Mouse (Mus musculus): ENCODE measurements around the gene Xylt1. TPM values are rescaled to one million over a fixed set of nuclear protein-coding genes. Genes with fewer than 3 reads are reported as not detected.

Gene Xylt1
- polyA plus RNA-seq, 1 experiment = 10.5 TPM

GRCm38 (mm10) chr7:117610439-117610838, 229.7 kb downstream of the Xylt1 start:
- TF ChIP-seq POLR2A (IDR thresholded peaks at IDR 0.05; ENCODE audit: borderline replicate concordance, low read depth, low read length) = no peak
- no peak for TF ChIP-seq CTCF (IDR thresholded peaks at IDR 0.05; ENCODE audit: low read depth, low read length)
- Histone ChIP-seq H3K4me1 (ENCODE audit: control insufficient read depth, insufficient read depth, low read length) (no peaks in the 10 kb centered on the region), H3K27ac (ENCODE audit: insufficient read depth, low read depth, low read length) (no peak overlapping the region)

DNA sequence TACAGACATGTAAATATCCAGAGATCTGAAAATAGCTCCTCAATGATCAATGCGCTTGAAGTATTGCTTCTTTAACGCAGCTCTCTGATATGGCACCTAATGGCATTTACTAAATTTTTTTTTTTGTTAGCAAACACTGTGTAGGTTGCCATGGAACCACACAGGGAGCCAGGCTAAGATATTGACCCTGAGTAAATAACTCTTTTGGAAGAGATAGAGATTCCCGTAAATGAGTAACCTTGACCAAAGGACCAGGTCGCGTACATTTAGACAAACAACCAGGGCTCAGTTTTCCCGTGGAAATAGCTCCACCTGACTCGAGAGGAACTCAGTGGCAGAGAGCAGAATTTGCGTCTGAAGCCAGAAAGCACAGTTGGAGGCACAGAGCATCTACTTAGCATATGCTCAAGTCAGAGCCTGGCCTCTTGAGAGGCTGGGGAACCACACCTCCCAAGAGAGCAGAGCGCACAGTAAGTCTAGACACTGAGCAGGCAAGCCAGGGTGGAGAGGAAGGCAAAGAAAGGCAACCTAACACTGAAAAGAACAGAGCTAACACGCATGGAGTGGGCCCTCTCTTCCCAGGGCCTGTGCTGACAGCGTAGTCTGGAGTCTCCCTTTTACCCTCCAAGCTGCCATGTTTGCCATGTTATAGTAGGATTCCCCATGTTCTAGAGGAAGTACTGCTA, 232.2 kb downstream of the Xylt1 start:
- no peak overlapping the region for H3K27ac ChIP-seq (ENCODE audit: insufficient read depth, low read depth, low read length)

More at GRCm38 (mm10) chr7:117610439-117610838, 229.7 kb downstream of the Xylt1 start:
- H3K4me3 ChIP-seq (ENCODE audit: insufficient read depth, low read length) = no peak overlapping the region

DNA sequence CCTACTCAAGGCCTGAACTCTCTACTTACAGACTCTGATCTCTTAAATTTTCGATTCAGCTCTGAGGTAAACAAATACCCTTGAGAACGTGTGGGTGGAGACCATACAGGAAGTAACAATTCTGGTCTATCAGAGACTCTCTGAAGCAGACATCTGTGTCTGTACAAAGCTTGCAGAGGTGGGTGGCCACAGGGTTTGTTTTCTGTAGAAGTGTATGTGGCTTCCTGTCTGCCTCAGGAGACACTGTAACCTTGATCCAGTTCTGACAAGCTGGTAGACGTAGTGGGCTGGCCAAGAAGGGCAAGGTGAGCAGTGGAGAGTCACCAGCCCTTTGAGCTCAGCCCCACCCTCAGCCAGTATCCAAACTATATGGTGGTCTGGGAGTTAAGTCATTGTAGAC, 233.0 kb downstream of the Xylt1 start:
- TF ChIP-seq CTCF (IDR thresholded peaks at IDR 0.05; ENCODE audit: low read depth, low read length) = no peak
- no peak for TF ChIP-seq POLR2A (IDR thresholded peaks at IDR 0.05; ENCODE audit: borderline replicate concordance, low read depth, low read length)
- Histone ChIP-seq H3K4me3 (ENCODE audit: insufficient read depth, low read length) (no peak overlapping the region), H3K27ac (ENCODE audit: insufficient read depth, low read depth, low read length) (no peak overlapping the region), H3K4me1 (ENCODE audit: control insufficient read depth, insufficient read depth, low read length) (no peaks in the 10 kb centered on the region)

More for the DNA sequence above, 232.2 kb downstream of the Xylt1 start:
- Histone ChIP-seq H3K4me3 (ENCODE audit: insufficient read depth, low read length) (no peak overlapping the region), H3K4me1 (ENCODE audit: control insufficient read depth, insufficient read depth, low read length) (no peaks in the 10 kb centered on the region)
- TF ChIP-seq CTCF (IDR thresholded peaks at IDR 0.05; ENCODE audit: low read depth, low read length) (no peak), POLR2A (IDR thresholded peaks at IDR 0.05; ENCODE audit: borderline replicate concordance, low read depth, low read length) (no peak)

DNA sequence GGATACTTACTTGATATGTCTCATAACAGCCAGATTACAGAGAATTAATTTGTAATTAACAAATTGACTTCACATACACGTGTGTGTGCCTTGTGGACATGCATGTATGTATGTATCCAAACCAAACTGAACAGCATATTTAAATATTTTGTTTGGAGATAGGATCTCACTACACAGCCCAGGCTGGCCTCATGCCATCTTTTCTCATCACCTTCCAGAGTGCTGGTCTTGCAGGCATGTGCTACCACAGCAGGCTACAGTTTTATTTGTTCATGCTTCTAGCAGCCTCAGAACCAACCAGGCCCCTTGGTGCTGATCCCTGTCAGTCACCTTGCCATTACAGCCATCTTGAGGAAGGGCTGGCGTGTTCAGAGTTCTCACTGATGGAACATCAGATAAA, 233.6 kb downstream of the Xylt1 start:
- TF ChIP-seq CTCF (IDR thresholded peaks at IDR 0.05; ENCODE audit: low read depth, low read length) = no peak
- no peak for TF ChIP-seq POLR2A (IDR thresholded peaks at IDR 0.05; ENCODE audit: borderline replicate concordance, low read depth, low read length)
- Histone ChIP-seq H3K4me1 (ENCODE audit: control insufficient read depth, insufficient read depth, low read length) (no peaks in the 10 kb centered on the region), H3K27ac (ENCODE audit: insufficient read depth, low read depth, low read length) (no peak overlapping the region), H3K4me3 (ENCODE audit: insufficient read depth, low read length) (no peak overlapping the region)

DNA sequence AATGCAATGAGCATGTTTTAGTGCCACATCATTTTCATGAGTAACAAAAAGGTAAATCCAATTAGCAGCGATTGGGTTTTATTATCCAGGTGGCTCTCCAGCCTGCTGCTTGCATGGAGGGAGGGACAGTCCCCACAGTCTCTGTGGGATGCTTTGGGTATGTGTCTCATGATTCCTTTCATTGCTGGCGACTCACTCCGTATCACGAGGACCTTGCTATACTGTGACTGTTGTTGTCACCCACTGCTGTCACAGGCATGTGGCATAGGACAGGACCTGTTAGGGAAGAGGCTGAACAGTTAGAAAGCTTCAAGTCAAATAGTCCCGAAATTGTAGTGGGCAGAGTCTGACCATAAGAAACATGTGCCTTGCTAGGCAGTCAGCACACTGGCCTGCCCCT, 234.1 kb downstream of the Xylt1 start:
- Histone ChIP-seq H3K4me3 (ENCODE audit: insufficient read depth, low read length) (no peak overlapping the region), H3K27ac (ENCODE audit: insufficient read depth, low read depth, low read length) (no peak overlapping the region), H3K4me1 (ENCODE audit: control insufficient read depth, insufficient read depth, low read length) (no peaks in the 10 kb centered on the region)
- TF ChIP-seq POLR2A (IDR thresholded peaks at IDR 0.05; ENCODE audit: borderline replicate concordance, low read depth, low read length) (no peak), CTCF (IDR thresholded peaks at IDR 0.05; ENCODE audit: low read depth, low read length) (no peak)

GRCm38 (mm10) chr7:117616277-117616676, 235.5 kb downstream of the Xylt1 start:
- Histone ChIP-seq H3K4me3 (ENCODE audit: insufficient read depth, low read length) (no peak overlapping the region), H3K4me1 (ENCODE audit: control insufficient read depth, insufficient read depth, low read length) (no peaks in the 10 kb centered on the region), H3K27ac (ENCODE audit: insufficient read depth, low read depth, low read length) (no peak overlapping the region)
- TF ChIP-seq POLR2A (IDR thresholded peaks at IDR 0.05; ENCODE audit: borderline replicate concordance, low read depth, low read length) (no peak), CTCF (IDR thresholded peaks at IDR 0.05; ENCODE audit: low read depth, low read length) (no peak)

GRCm38 (mm10) chr7:117618715-117619150, 238.0 kb downstream of the Xylt1 start:
- Histone ChIP-seq H3K4me3 (ENCODE audit: insufficient read depth, low read length) (no peak overlapping the region), H3K27ac (ENCODE audit: insufficient read depth, low read depth, low read length) (no peak overlapping the region), H3K4me1 (ENCODE audit: control insufficient read depth, insufficient read depth, low read length) (no peaks in the 10 kb centered on the region)
- TF ChIP-seq POLR2A (IDR thresholded peaks at IDR 0.05; ENCODE audit: borderline replicate concordance, low read depth, low read length) (no peak), CTCF (IDR thresholded peaks at IDR 0.05; ENCODE audit: low read depth, low read length) (no peak)

GRCm38 (mm10) chr7:117621566-117621965, 240.8 kb downstream of the Xylt1 start:
- Histone ChIP-seq H3K4me3 (ENCODE audit: insufficient read depth, low read length) (no peak overlapping the region), H3K27ac (ENCODE audit: insufficient read depth, low read depth, low read length) (no peak overlapping the region), H3K4me1 (ENCODE audit: control insufficient read depth, insufficient read depth, low read length) (no peaks in the 10 kb centered on the region)
- TF ChIP-seq POLR2A (IDR thresholded peaks at IDR 0.05; ENCODE audit: borderline replicate concordance, low read depth, low read length) (no peak), CTCF (IDR thresholded peaks at IDR 0.05; ENCODE audit: low read depth, low read length) (no peak)

DNA sequence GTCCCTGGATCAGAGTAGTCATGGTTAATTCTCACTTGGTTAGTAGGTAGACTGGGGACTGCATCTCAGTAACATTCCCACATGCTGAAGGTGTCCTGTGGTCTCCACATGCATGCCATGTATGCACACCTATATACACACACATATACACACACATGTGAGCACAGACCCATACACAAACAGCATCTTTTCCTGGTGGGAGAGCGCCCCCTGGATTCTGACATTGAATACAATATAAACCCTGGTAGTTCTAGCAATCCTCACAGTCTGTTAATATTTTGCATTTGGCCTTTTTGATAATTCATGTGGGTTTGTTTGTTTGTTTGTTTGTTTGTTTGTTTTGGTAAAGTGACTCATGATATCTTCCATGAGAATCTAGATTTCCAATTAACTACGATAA, 242.0 kb downstream of the Xylt1 start:
- Histone ChIP-seq H3K27ac (ENCODE audit: insufficient read depth, low read depth, low read length) (no peak overlapping the region), H3K4me3 (ENCODE audit: insufficient read depth, low read length) (no peak overlapping the region), H3K4me1 (ENCODE audit: control insufficient read depth, insufficient read depth, low read length) (no peaks in the 10 kb centered on the region)
- TF ChIP-seq CTCF (IDR thresholded peaks at IDR 0.05; ENCODE audit: low read depth, low read length) (no peak), POLR2A (IDR thresholded peaks at IDR 0.05; ENCODE audit: borderline replicate concordance, low read depth, low read length) (no peak)

- Histone ChIP-seq H3K27ac (ENCODE audit: insufficient read depth, low read depth, low read length) (no peak overlapping the region), H3K4me1 (ENCODE audit: control insufficient read depth, insufficient read depth, low read length) (peaks cover 7% of the 10 kb centered on the region), H3K4me3 (ENCODE audit: insufficient read depth, low read length) (no peak overlapping the region)
- TF ChIP-seq CTCF (IDR thresholded peaks at IDR 0.05; ENCODE audit: low read depth, low read length) (no peak), POLR2A (IDR thresholded peaks at IDR 0.05; ENCODE audit: borderline replicate concordance, low read depth, low read length) (no peak)
These were observed 248.0 kb downstream of the Xylt1 start for GRCm38 (mm10) chr7:117628791-117629190.

All from bone marrow macrophage, adult 2 months (primary cell).